Mouse (Mus musculus): ENCODE data around the gene Dnah2. TPM values are rescaled to one million over a fixed set of nuclear protein-coding genes. Genes with fewer than 3 reads are reported as not detected.

The Dnah2 gene
- total and polyA plus RNA-seq, 3 experiments: under 0.01 to 0.03 TPM; not detected in 1

DNA sequence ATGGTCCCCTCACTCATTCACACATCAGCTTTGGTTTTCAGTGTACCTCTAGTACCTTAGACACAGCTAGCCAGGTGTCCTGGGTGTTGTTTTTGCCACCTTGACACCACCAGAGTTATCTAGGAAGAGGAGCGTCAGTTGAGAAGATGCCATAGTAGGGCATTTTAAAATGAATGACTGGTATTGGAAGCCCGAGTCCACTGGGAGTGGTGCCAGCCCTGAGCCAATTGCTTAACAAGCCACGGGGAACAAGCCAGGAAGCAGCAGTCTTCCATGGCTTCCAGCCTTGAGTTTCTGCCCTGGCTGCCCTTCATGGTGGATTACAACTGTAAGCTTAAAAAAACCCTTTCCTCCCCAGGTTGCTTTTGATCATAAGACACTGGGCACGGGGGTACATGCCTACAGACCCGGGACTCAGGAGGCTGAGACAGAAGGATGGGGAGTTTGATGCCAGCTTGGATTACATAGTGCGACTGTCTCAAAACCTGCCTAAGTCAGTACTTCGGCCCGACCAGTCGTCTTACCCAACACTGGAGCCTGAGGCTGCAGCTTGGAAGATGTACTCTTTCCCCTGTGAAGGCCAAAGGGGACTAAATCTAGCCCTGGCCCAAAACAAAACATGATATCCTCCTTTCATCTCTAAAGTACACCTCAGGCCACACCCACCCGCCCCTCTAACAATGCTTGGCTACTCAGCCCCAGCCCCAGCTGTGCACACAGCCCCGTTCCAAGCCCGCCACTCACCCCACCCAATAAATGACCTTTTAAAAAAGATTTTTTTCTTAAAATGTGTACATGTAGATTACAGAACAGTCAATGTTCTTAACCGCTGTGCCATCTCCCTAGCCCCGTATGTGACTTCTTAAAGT is 159.1 kb downstream of the Dnah2 start:
- no peaks in the 10 kb centered on the region for H3K27me3 ChIP-seq (replicated peaks)
- peaks cover 6% of the 10 kb centered on the region for H3K79me2 ChIP-seq (replicated peaks; ENCODE audit: control insufficient read depth, extremely low read depth, insufficient read depth, poor library complexity, severe bottlenecking)
- H3K9ac ChIP-seq (ENCODE audit: insufficient read depth, low read depth): no peak overlapping the region
- DNase-seq (ENCODE audit: extremely low read depth): no peak
- no peak for TF ChIP-seq MAZ (IDR thresholded peaks at IDR 0.05; ENCODE audit: low read depth, low read length)
- TF ChIP-seq PAX5 (IDR thresholded peaks at IDR 0.05; ENCODE audit: low read length): no peak
- no peak for TF ChIP-seq JUND (conservative IDR thresholded peaks at IDR 0.05; ENCODE audit: low read depth, low read length)
- no peak for TF ChIP-seq EP300 (IDR thresholded peaks at IDR 0.05; ENCODE audit: low read length)
- no peak overlapping the region for H3K4me3 ChIP-seq (replicated peaks in 1 of 3; ENCODE audit: low read depth in 2 of 3, low read length in 2 of 3, poor library complexity in 1 of 3)
- H3K27ac ChIP-seq (ENCODE audit: insufficient read depth, low read depth): no peak overlapping the region
- in situ Hi-C loops (cut with MboI; ENCODE audit: low pct_ligation_motif_present, low pct_unique_long_range_greater_than_20kb, low sequenced_read_pairs): no loop called here
- no peak overlapping the region for H3K4me2 ChIP-seq (ENCODE audit: insufficient read depth, low read depth, poor library complexity, severe bottlenecking)
- peaks cover 10 to 35% of the 10 kb centered on the region in 2 experiments for H3K36me3 ChIP-seq (replicated peaks in 1 of 2; ENCODE audit: control insufficient read depth in 1 of 2, insufficient read depth in 1 of 2, low read length in 1 of 2)
- no peaks in the 10 kb centered on the region for H3K9me3 ChIP-seq (replicated peaks; ENCODE audit: low read length)
- H3K4me1 ChIP-seq (ENCODE audit: control insufficient read depth in 1 of 2, insufficient read depth in 2 of 2): peaks cover 0 to 5% of the 10 kb centered on the region in 2 experiments; a peak in 2 of 4 replicates
- dilution Hi-C loops (cut with MboI; ENCODE audit: extremely low pct_ligation_motif_present, extremely low pct_unique_long_range_greater_than_20kb, low sequenced_read_pairs): no loop called here

- Histone ChIP-seq H3K4me2 (ENCODE audit: insufficient read depth, low read depth, poor library complexity, severe bottlenecking) (no peak overlapping the region), H3K9ac (ENCODE audit: insufficient read depth, low read depth) (no peak overlapping the region), H3K27ac (ENCODE audit: insufficient read depth, low read depth) (no peak overlapping the region), H3K4me3 (replicated peaks in 1 of 3; ENCODE audit: low read depth in 2 of 3, low read length in 2 of 3, poor library complexity in 1 of 3) (no peak overlapping the region), H3K4me1 (ENCODE audit: control insufficient read depth in 1 of 2, insufficient read depth in 2 of 2) (0 out of 4 replicates have a peak, but pooled peaks cover 0 to under 1% of the 10 kb centered on the region in 2 experiments), H3K9me3 (replicated peaks; ENCODE audit: low read length) (no peaks in the 10 kb centered on the region), H3K27me3 (replicated peaks) (no peaks in the 10 kb centered on the region), H3K36me3 (replicated peaks in 1 of 2; ENCODE audit: control insufficient read depth in 1 of 2, insufficient read depth in 1 of 2, low read length in 1 of 2) (peaks cover 10 to 41% of the 10 kb centered on the region in 2 experiments), H3K79me2 (replicated peaks; ENCODE audit: control insufficient read depth, extremely low read depth, insufficient read depth, poor library complexity, severe bottlenecking) (no peaks in the 10 kb centered on the region)
- dilution Hi-C loops (cut with MboI; ENCODE audit: extremely low pct_ligation_motif_present, extremely low pct_unique_long_range_greater_than_20kb, low sequenced_read_pairs) (no loop called here), in situ Hi-C loops (cut with MboI; ENCODE audit: low pct_ligation_motif_present, low pct_unique_long_range_greater_than_20kb, low sequenced_read_pairs) (no loop called here)
- TF ChIP-seq SMC3 (IDR thresholded peaks at IDR 0.05; ENCODE audit: low read depth, low read length) (0 out of 2 replicates have a peak, but pooled peaks have one; percentile 14), ZNF384 (IDR thresholded peaks at IDR 0.05; ENCODE audit: low read depth, low read length) (peak; percentile 90), PAX5 (IDR thresholded peaks at IDR 0.05; ENCODE audit: low read length) (no peak), E2F4 (IDR thresholded peaks at IDR 0.05; ENCODE audit: insufficient replicate concordance, low read depth, low read length) (no peak), CTCF (conservative IDR thresholded peaks at IDR 0.05 in 1 of 2, IDR thresholded peaks at IDR 0.05 in 1 of 2; ENCODE audit: low read depth in 2 of 2, low read length in 2 of 2) (peak in 1 of 2 experiments; percentile 29; a peak in 1 of 4 replicates)
- no peak for DNase-seq (ENCODE audit: extremely low read depth)
These were observed 160.2 kb downstream of the Dnah2 start for GRCm38 (mm10) chr11:69388680-69389079.

GRCm38 (mm10) chr11:69386758-69387157 is 162.2 kb downstream of the Dnah2 start:
- Histone ChIP-seq H3K27me3 (replicated peaks) (no peaks in the 10 kb centered on the region), H3K9ac (ENCODE audit: insufficient read depth, low read depth) (no peak overlapping the region), H3K27ac (ENCODE audit: insufficient read depth, low read depth) (no peak overlapping the region), H3K4me1 (ENCODE audit: control insufficient read depth in 1 of 2, insufficient read depth in 2 of 2) (no peaks in the 10 kb centered on the region), H3K36me3 (replicated peaks in 1 of 2; ENCODE audit: control insufficient read depth in 1 of 2, insufficient read depth in 1 of 2, low read length in 1 of 2) (peaks cover 4 to 49% of the 10 kb centered on the region in 2 experiments), H3K79me2 (replicated peaks; ENCODE audit: control insufficient read depth, extremely low read depth, insufficient read depth, poor library complexity, severe bottlenecking) (no peaks in the 10 kb centered on the region), H3K9me3 (replicated peaks; ENCODE audit: low read length) (no peaks in the 10 kb centered on the region), H3K4me2 (ENCODE audit: insufficient read depth, low read depth, poor library complexity, severe bottlenecking) (no peak overlapping the region), H3K4me3 (replicated peaks in 1 of 3; ENCODE audit: low read depth in 2 of 3, low read length in 2 of 3, poor library complexity in 1 of 3) (no peak overlapping the region)
- TF ChIP-seq MYC (IDR thresholded peaks at IDR 0.05; ENCODE audit: low read depth, low read length): no peak
- no peak for TF ChIP-seq KAT2A (IDR thresholded peaks at IDR 0.05; ENCODE audit: insufficient replicate concordance, low read length)
- no peak for TF ChIP-seq MAFK (IDR thresholded peaks at IDR 0.05; ENCODE audit: insufficient replicate concordance, low read length)
- no peak for TF ChIP-seq CTCF (conservative IDR thresholded peaks at IDR 0.05 in 1 of 2, IDR thresholded peaks at IDR 0.05 in 1 of 2; ENCODE audit: low read depth in 2 of 2, low read length in 2 of 2)
- no peak for TF ChIP-seq USF1 (IDR thresholded peaks at IDR 0.05; ENCODE audit: low read depth, low read length)
- TF ChIP-seq ZNF384 (IDR thresholded peaks at IDR 0.05; ENCODE audit: low read depth, low read length): no peak
- no peak for TF ChIP-seq TBP (conservative IDR thresholded peaks at IDR 0.05; ENCODE audit: low read depth, low read length)
- TF ChIP-seq JUN (IDR thresholded peaks at IDR 0.05; ENCODE audit: insufficient read depth, low read depth, low read length): no peak
- TF ChIP-seq USF2 (conservative IDR thresholded peaks at IDR 0.05; ENCODE audit: low read depth, low read length): no peak
- no peak for TF ChIP-seq HCFC1 (IDR thresholded peaks at IDR 0.05; ENCODE audit: low read depth, low read length)
- TF ChIP-seq SIN3A (IDR thresholded peaks at IDR 0.05; ENCODE audit: low read length): no peak
- TF ChIP-seq CHD2 (IDR thresholded peaks at IDR 0.05; ENCODE audit: low read length): no peak
- no peak for TF ChIP-seq MAZ (IDR thresholded peaks at IDR 0.05; ENCODE audit: low read depth, low read length)
- TF ChIP-seq BHLHE40 (IDR thresholded peaks at IDR 0.05; ENCODE audit: low read depth, low read length): no peak
- TF ChIP-seq MAX (IDR thresholded peaks at IDR 0.05; ENCODE audit: low read length): no peak
- TF ChIP-seq CHD1 (IDR thresholded peaks at IDR 0.05; ENCODE audit: low read depth, low read length): no peak
- no peak for DNase-seq (ENCODE audit: extremely low read depth)
- in situ Hi-C loops (cut with MboI; ENCODE audit: low pct_ligation_motif_present, low pct_unique_long_range_greater_than_20kb, low sequenced_read_pairs): no loop called here
- dilution Hi-C loops (cut with MboI; ENCODE audit: extremely low pct_ligation_motif_present, extremely low pct_unique_long_range_greater_than_20kb, low sequenced_read_pairs): no loop called here
